Mouse (Mus musculus) c-Kit-positive CD71-positive TER-119-positive erythroid progenitor cells, embryonic 14.5 days (primary cell): ENCODE measurements around the gene Thop1.
A peak's percentile ranks its signal among the peaks of the same experiment; 100 is the strongest.

Experiments
- DNase-seq: peaks from one replicate; pipeline ENCODE4 v3.0.0-alpha.2; 2013; ENCODE audit warnings: low spot score

Thop1 gene

DNA sequence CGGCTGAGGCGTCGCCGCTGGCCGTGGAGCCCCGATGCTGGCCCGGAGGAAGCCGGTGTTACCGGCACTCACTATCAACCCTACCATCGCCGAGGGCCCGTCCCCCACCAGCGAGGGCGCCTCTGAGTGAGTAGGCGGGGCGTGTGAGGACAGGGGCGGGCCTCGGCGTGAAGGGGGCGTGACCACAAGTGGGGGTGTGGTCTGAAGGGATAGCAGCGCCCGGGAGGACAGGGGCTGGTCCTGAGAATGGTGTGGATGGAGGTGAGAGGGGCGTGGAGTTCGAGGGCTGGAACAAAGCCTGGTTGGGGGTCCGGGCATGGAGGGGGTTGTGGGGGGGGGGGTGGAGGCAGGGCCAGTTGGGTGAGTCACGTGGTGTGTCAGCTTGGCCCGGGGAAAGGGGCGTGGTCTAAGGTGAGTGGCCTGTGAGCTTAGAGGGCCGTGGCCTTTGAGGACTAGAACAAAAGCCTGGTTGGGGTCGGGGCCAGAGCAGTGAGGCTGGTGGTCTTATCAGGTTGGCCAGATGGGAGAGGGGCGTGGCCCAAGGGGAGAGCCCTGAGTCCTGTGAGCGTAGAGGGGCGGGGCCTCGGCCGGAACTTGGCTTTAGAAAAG lies 36.4 kb downstream of the Thop1 start:
- DNase-seq, result peak; percentile 81

DNA sequence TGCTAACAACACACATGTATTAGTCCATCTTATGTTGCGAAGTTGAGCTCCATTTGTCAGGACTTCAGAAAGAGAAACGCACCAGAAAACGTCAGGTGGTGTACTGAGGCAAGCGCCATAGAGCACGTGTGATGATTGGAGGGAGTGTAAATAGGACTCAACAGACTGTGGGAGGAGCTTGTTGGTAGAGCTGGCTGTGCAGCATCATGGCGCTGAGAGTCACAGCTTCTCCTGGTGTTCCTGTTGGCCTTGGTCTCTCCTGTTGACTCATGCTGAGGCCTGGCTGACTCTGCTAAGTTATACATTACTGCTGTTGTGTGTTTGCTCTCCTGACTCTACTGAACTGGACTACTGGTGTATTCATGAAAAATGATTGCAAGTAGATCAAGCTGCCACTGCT lies 43.1 kb downstream of the Thop1 start:
- DNase-seq, result no peak

GRCm38 (mm10) chr10:81119625-81120024 lies 49.8 kb downstream of the Thop1 start:
- DNase-seq, result no peak

- DNase-seq, result no peak
Observed at GRCm38 (mm10) chr10:81120650-81121049, 50.8 kb downstream of the Thop1 start.

DNA sequence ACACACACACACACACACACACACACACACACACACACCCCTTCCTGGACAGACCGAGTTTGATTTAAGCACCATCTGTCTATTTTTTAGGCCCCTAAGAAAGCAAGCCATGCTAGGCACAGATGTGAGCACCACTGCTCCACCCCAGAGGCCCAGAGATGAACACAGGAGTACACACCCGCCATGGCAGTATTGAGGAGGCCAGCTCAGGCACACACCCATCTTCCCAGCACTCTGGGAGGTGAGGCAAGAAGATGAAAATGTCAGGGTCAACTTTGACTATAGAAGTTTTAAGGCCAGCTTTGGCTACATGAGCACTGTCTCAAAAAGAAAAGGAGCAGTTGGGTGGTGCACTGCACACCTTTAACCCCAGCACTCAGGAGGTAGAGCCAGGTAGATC lies 53.1 kb downstream of the Thop1 start:
- no peak for DNase-seq

- DNase-seq, result no peak
Observed at GRCm38 (mm10) chr10:81123500-81123899, 53.7 kb downstream of the Thop1 start.
